Mouse (Mus musculus) C2C12 (cell line): ENCODE data around the gene Gramd1b. TPM values are rescaled to one million over a fixed set of nuclear protein-coding genes. Genes with fewer than 3 reads are reported as not detected.
A peak's percentile ranks its signal among the peaks of the same experiment; 100 is the strongest.

Source experiments
- H3K27me3 ChIP-seq: one replicate; pipeline ENCODE4 v1.6.1; 2011; ENCODE audit not compliant: control insufficient read depth, insufficient read depth, insufficient read length
- H3K36me3 ChIP-seq: one replicate; pipeline ENCODE4 v1.6.1; 2011; ENCODE audit not compliant: control insufficient read depth, insufficient read depth
- H3K4me3 ChIP-seq: one replicate; pipeline ENCODE4 v1.5.1; 2011; ENCODE audit warnings: mild to moderate bottlenecking, control low read depth; ENCODE audit not compliant: poor library complexity, insufficient read depth, severe bottlenecking
- H3K79me2 ChIP-seq: one replicate; pipeline ENCODE4 v1.6.1; 2011; ENCODE audit not compliant: control insufficient read depth, insufficient read depth
- H3K79me3 ChIP-seq: one replicate; pipeline ENCODE4 v1.6.1; 2011; ENCODE audit warnings: low read depth, control low read depth
- H3ac ChIP-seq: one replicate; pipeline ENCODE3; 2011; ENCODE audit warnings: low read depth; ENCODE audit not compliant: control insufficient read depth, insufficient read length
- CEBPB ChIP-seq: IDR thresholded peaks from one replicate; pipeline ENCODE4 v1.6.1; 2011; ENCODE audit warnings: low read depth, mild to moderate bottlenecking, control low read depth, moderate library complexity
- CTCF ChIP-seq: IDR thresholded peaks from one replicate; pipeline ENCODE4 v1.5.1; 2011; ENCODE audit not compliant: control insufficient read depth, insufficient read depth, insufficient read length
- FOSL1 ChIP-seq: IDR thresholded peaks from one replicate; pipeline ENCODE4 v1.8.0; 2011; ENCODE audit warnings: mild to moderate bottlenecking, low read length; ENCODE audit not compliant: poor library complexity, insufficient read depth, severe bottlenecking
- MAX ChIP-seq: IDR thresholded peaks from one replicate; pipeline ENCODE4 v1.6.1; 2011; ENCODE audit warnings: mild to moderate bottlenecking, control low read depth
- MYOD1 ChIP-seq: IDR thresholded peaks from one replicate; pipeline ENCODE4 v1.6.1; 2011; ENCODE audit warnings: low read depth; ENCODE audit not compliant: control insufficient read depth, insufficient read length
- MYOG ChIP-seq: IDR thresholded peaks from one replicate; pipeline ENCODE4 v1.6.1; 2011; ENCODE audit not compliant: control insufficient read depth, insufficient read length; ENCODE audit errors: extremely low read depth
- USF1 ChIP-seq: IDR thresholded peaks from one replicate; pipeline ENCODE4 v1.6.1; 2011; ENCODE audit warnings: low read depth, mild to moderate bottlenecking, control low read depth, moderate library complexity
- polyA plus RNA-seq: library from polyadenylated mRNA; unstranded; fragments of >200 nt; fragmentation: generic; extraction: Trizol; gene quantifications from one replicate; pipeline ENCODE4 v1.2.1, GENCODE M21; 2012; ENCODE audit warnings: missing spikeins

The Gramd1b gene
- polyA plus RNA-seq, 1 experiment: 3.7 TPM

GRCm38 (mm10) chr9:40339578-40339977, 191.6 kb downstream of the Gramd1b start:
- H3K79me2 ChIP-seq: no peaks in the 10 kb centered on the region
- H3ac ChIP-seq: no peak overlapping the region
- H3K79me3 ChIP-seq: no peaks in the 10 kb centered on the region
- no peaks in the 10 kb centered on the region for H3K27me3 ChIP-seq
- H3K36me3 ChIP-seq: no peaks in the 10 kb centered on the region
- H3K4me3 ChIP-seq: no peak overlapping the region
- no peak for TF ChIP-seq CTCF
- no peak for TF ChIP-seq FOSL1
- no peak for TF ChIP-seq MYOD1
- no peak for TF ChIP-seq USF1
- TF ChIP-seq MAX: no peak
- no peak for TF ChIP-seq MYOG
- TF ChIP-seq CEBPB: no peak

GRCm38 (mm10) chr9:40337131-40337820, 193.9 kb downstream of the Gramd1b start:
- H3K79me2 ChIP-seq: no peaks in the 10 kb centered on the region
- no peaks in the 10 kb centered on the region for H3K79me3 ChIP-seq
- H3K4me3 ChIP-seq: no peak overlapping the region
- no peak for TF ChIP-seq CEBPB
- no peak for TF ChIP-seq MYOD1
- TF ChIP-seq MYOG: no peak
- no peak for TF ChIP-seq USF1
- no peak for TF ChIP-seq MAX
- TF ChIP-seq FOSL1: no peak
- no peak for TF ChIP-seq CTCF
- no peak overlapping the region for H3ac ChIP-seq
- no peaks in the 10 kb centered on the region for H3K27me3 ChIP-seq
- no peaks in the 10 kb centered on the region for H3K36me3 ChIP-seq

GRCm38 (mm10) chr9:40336701-40337100, 194.5 kb downstream of the Gramd1b start:
- no peak for TF ChIP-seq USF1
- H3K79me2 ChIP-seq: no peaks in the 10 kb centered on the region
- H3K27me3 ChIP-seq: no peaks in the 10 kb centered on the region
- no peak overlapping the region for H3ac ChIP-seq
- no peak overlapping the region for H3K4me3 ChIP-seq
- H3K79me3 ChIP-seq: no peaks in the 10 kb centered on the region
- H3K36me3 ChIP-seq: no peaks in the 10 kb centered on the region

- no peak overlapping the region for H3ac ChIP-seq
- no peak overlapping the region for H3K4me3 ChIP-seq
- no peaks in the 10 kb centered on the region for H3K36me3 ChIP-seq
- no peaks in the 10 kb centered on the region for H3K79me2 ChIP-seq
- no peaks in the 10 kb centered on the region for H3K79me3 ChIP-seq
- no peaks in the 10 kb centered on the region for H3K27me3 ChIP-seq
- TF ChIP-seq MYOG (no peak), FOSL1 (no peak), USF1 (no peak), MYOD1 (no peak), CEBPB (no peak), CTCF (no peak), MAX (no peak)
Observed at GRCm38 (mm10) chr9:40334617-40335016, 196.6 kb downstream of the Gramd1b start.

- TF ChIP-seq CTCF: peak; percentile 63
- TF ChIP-seq USF1: no peak
- Histone ChIP-seq H3K79me2 (no peaks in the 10 kb centered on the region), H3ac (no peak overlapping the region), H3K36me3 (no peaks in the 10 kb centered on the region), H3K27me3 (no peaks in the 10 kb centered on the region), H3K79me3 (no peaks in the 10 kb centered on the region), H3K4me3 (no peak overlapping the region)
Observed at GRCm38 (mm10) chr9:40333649-40334396, 197.4 kb downstream of the Gramd1b start.

GRCm38 (mm10) chr9:40332731-40333648, 198.2 kb downstream of the Gramd1b start:
- TF ChIP-seq MAX: no peak
- TF ChIP-seq CTCF: no peak
- no peak for TF ChIP-seq CEBPB
- TF ChIP-seq MYOG: no peak
- TF ChIP-seq FOSL1: no peak
- TF ChIP-seq USF1: no peak
- TF ChIP-seq MYOD1: no peak
- H3K4me3 ChIP-seq: no peak overlapping the region

More at GRCm38 (mm10) chr9:40332731-40333648, 198.2 kb downstream of the Gramd1b start:
- no peaks in the 10 kb centered on the region for H3K79me2 ChIP-seq
- H3K27me3 ChIP-seq: no peaks in the 10 kb centered on the region
- H3K79me3 ChIP-seq: no peaks in the 10 kb centered on the region
- H3ac ChIP-seq: no peak overlapping the region
- H3K36me3 ChIP-seq: no peaks in the 10 kb centered on the region
